Mouse (Mus musculus) brain, embryonic 14.5 days (tissue): Measurements from ENCODE around the gene Tbc1d22b.

Experiments used
- CTCF ChIP-seq: fragments of 200-500 bp; IDR thresholded peaks from 2 replicates; pipeline ENCODE4 v1.5.1; 2012; ENCODE audit warnings: inconsistent platforms, mild to moderate bottlenecking, moderate library complexity, borderline replicate concordance; ENCODE audit not compliant: insufficient read depth, insufficient read length; ENCODE audit errors: extremely low read depth
- POLR2A ChIP-seq: fragments of 200-500 bp; IDR thresholded peaks from 2 replicates; pipeline ENCODE4 v1.6.1; 2012; ENCODE audit warnings: mild to moderate bottlenecking, inconsistent platforms, borderline replicate concordance; ENCODE audit not compliant: poor library complexity, insufficient read depth, insufficient read length, severe bottlenecking; ENCODE audit errors: extremely low read depth

- TF ChIP-seq CTCF (no peak), POLR2A (no peak)
These were observed 91.4 kb downstream of the Tbc1d22b start for GRCm38 (mm10) chr17:29640971-29641370.
